Mouse (Mus musculus) embryonic facial prominence, embryonic 11.5 days (tissue): Measurements from ENCODE around the gene Leng9. TPM values are rescaled to one million over a fixed set of nuclear protein-coding genes. Genes with fewer than 3 reads are reported as not detected.
A peak's percentile ranks its signal among the peaks of the same experiment; 100 is the strongest.

Experiments
- ATAC-seq: fragments of 200-750 bp; cut with Nextera tagmentation; replicated peaks from 2 replicates; pipeline ENCODE4 v1.8.0; 2017; ENCODE audit warnings: low read depth; ENCODE audit not compliant: insufficient number of reproducible peaks, low FRiP score, low TSS enrichment
- DNase-seq: peaks from one replicate; pipeline ENCODE4 v3.0.0-alpha.2; 2015; ENCODE audit warnings: low spot score
- H3K27ac ChIP-seq: fragments of 300-500 bp; sonication (generic); replicated peaks from 2 replicates; pipeline ENCODE4 v1.5.1; 2014; ENCODE audit warnings: mild to moderate bottlenecking, low read depth, low read length, control low read depth
- H3K27me3 ChIP-seq: fragments of 300-500 bp; sonication (generic); 2 replicates; pipeline ENCODE4 v1.6.1; 2014; ENCODE audit warnings: mild to moderate bottlenecking, low read length, moderate library complexity, mixed read lengths; ENCODE audit not compliant: control insufficient read depth, insufficient read depth
- H3K36me3 ChIP-seq: fragments of 300-500 bp; sonication (generic); replicated peaks from 2 replicates; pipeline ENCODE4 v1.6.1; 2014; ENCODE audit warnings: low read depth, mild to moderate bottlenecking, low read length, moderate library complexity, mixed read lengths; ENCODE audit not compliant: control insufficient read depth, insufficient read depth
- H3K4me1 ChIP-seq: fragments of 300-500 bp; sonication (generic); 2 replicates; pipeline ENCODE4 v1.6.1; 2014; ENCODE audit warnings: low read length, mixed read lengths; ENCODE audit not compliant: control insufficient read depth, insufficient read depth
- H3K4me2 ChIP-seq: fragments of 300-500 bp; sonication (generic); 2 replicates; pipeline ENCODE4 v1.6.1; 2014; ENCODE audit warnings: low read depth, mild to moderate bottlenecking, control low read depth, low read length, moderate library complexity
- H3K4me3 ChIP-seq: fragments of 300-500 bp; sonication (generic); 2 replicates; pipeline ENCODE4 v1.5.1; 2014; ENCODE audit warnings: low read depth, low read length, control low read depth
- H3K9ac ChIP-seq: fragments of 300-500 bp; sonication (generic); replicated peaks from 2 replicates; pipeline ENCODE4 v1.6.1; 2014; ENCODE audit warnings: mild to moderate bottlenecking, control low read depth, low read length
- H3K9me3 ChIP-seq: fragments of 300-500 bp; sonication (generic); replicated peaks from 2 replicates; pipeline ENCODE4 v1.6.1; 2016; ENCODE audit warnings: mild to moderate bottlenecking, low read length, inconsistent platforms, mixed read lengths; ENCODE audit not compliant: control insufficient read depth
- WGBS: fragments of 180-500 bp; shearing (Covaris S2); extraction: QIAGEN DNeasy Blood & Tissue Kit; methylation state at CpG from one replicate; pipeline ENCODE4 v1.1.7; 2014; 5-methylcytosine and 5-hydroxymethylcytosine counted together
- polyA plus RNA-seq: library from polyadenylated mRNA; unstranded; fragments of >200 nt; fragmentation: Nextera tagmentation; extraction: Ambion mirVana; gene quantifications from 2 replicates; pipeline ENCODE4 v1.2.1, GENCODE M21; 2014

Leng9 gene
- polyA plus RNA-seq, 1 experiment from 2014 or later, result 1.9 TPM

DNA sequence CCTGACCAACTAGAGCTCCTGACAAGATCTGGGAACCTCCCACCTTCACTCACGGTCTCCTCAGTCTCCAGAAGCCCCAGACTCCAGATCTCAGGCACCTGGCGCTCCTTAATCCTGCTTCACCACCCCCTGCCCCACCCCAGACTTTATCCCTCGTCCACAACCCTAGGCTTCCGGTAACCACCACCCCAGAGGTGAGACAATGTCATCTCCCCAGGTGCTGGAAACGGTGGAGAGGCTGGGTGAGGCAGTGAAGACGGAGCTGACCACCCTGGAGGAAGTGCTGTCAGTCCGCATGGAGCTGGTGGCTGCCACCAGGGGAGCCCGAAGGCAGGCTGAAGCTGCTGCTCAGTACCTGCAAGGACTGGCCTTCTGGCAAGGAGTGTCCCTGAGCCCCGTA lies 24.9 kb downstream of the Leng9 start:
- DNase-seq, result no peak
- no peaks in the 10 kb centered on the region for H3K36me3 ChIP-seq
- no peak overlapping the region for H3K4me3 ChIP-seq
- H3K4me2 ChIP-seq, result no peak overlapping the region
- no peaks in the 10 kb centered on the region; the same call in 1 of the 2 replicates for H3K27me3 ChIP-seq
- no peak overlapping the region for H3K9ac ChIP-seq
- ATAC-seq, result no peak
- H3K9me3 ChIP-seq, result no peaks in the 10 kb centered on the region
- 0 out of 2 replicates have a peak, but pooled peaks cover 4% of the 10 kb centered on the region for H3K4me1 ChIP-seq
- WGBS, result 18% methylated on average over 9 of the region's 9 CpGs
- H3K27ac ChIP-seq, result no peak overlapping the region

DNA sequence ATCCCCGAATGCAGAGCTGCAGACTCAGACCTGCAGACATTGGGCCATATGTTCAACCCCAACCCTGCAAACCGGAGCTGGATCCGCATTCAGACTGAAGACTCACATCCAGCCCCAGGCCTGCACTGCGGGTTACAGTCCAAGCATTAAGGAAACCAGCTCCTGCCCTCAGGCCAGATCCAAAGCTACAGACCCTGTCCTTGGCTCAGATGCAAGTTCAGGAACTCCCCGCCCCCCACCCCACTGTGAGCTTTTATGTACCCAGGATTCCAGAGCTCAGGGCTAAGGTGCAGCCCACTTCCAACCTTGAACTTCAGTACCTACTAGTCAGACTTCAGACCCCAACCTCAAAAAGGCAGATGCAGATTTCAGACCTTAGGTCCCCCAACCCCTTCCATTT lies 25.3 kb downstream of the Leng9 start:
- peak overlapping the region; percentile 6; the same call in 1 of the 2 replicates for H3K9ac ChIP-seq
- no peaks in the 10 kb centered on the region; the same call in 1 of the 2 replicates for H3K27me3 ChIP-seq
- H3K27ac ChIP-seq, result no peak overlapping the region
- H3K4me2 ChIP-seq, result peak overlapping the region; percentile 21
- DNase-seq (no peak), ATAC-seq (no peak)
- H3K9me3 ChIP-seq, result no peaks in the 10 kb centered on the region
- H3K36me3 ChIP-seq, result no peaks in the 10 kb centered on the region
- 0 out of 2 replicates have a peak, but pooled peaks cover 4% of the 10 kb centered on the region for H3K4me1 ChIP-seq
- no peak overlapping the region for H3K4me3 ChIP-seq
- WGBS, result 11% methylated on average over 5 of the region's 5 CpGs

DNA sequence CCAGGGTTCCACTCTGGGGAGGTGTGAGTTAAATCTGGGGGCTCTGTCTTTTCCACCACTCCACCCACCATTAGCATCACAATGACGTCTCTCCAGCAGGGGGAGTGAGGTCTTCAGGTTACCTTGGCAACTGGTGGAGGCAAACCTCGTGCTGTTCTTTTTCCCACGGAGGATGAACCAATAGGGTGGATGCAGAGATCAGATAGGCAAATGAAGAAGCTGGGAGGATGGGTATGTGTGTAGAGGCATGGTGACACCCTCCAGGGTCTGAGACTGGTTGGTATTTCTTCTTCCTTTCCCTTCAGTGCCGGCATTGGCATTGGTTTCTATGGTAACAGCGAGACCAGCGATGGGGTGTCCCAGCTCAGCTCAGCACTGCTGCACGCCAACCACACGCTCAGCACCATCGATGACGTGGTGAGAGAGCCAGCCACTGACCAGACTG lies 25.8 kb downstream of the Leng9 start:
- peak overlapping the region; percentile 21 for H3K4me2 ChIP-seq
- WGBS, result 2% methylated on average over 10 of the region's 10 CpGs
- ATAC-seq (peak; percentile 79), DNase-seq (peak; percentile 76)
- no peak overlapping the region for H3K27ac ChIP-seq
- H3K9ac ChIP-seq, result no peak overlapping the region
- H3K4me1 ChIP-seq, result 0 out of 2 replicates have a peak, but pooled peaks cover 4% of the 10 kb centered on the region
- H3K4me3 ChIP-seq, result no peak overlapping the region
- peaks cover 3% of the 10 kb centered on the region for H3K27me3 ChIP-seq
- no peaks in the 10 kb centered on the region for H3K9me3 ChIP-seq
- H3K36me3 ChIP-seq, result no peaks in the 10 kb centered on the region

DNA sequence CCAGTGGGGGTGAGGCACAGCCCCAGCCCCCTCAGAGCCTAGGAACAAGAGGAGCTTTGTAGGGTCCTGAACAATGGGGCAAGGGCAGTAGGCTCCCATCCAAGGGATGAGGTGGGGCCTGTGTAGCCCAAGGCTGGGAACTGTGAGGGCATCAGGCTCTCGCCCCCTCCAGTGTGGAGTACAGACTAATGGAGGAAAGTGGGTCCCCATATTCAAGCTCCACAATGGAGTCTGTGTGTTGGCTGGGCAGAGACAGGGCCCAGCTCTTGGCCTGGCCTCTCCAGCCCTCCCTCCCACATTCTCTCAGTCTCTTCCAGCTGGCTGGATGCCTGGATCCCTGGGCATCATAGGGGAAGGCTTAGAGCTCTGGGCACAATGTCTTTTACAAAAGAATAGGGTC lies 26.4 kb downstream of the Leng9 start:
- H3K4me1 ChIP-seq, result 0 out of 2 replicates have a peak, but pooled peaks cover 4% of the 10 kb centered on the region

DNA sequence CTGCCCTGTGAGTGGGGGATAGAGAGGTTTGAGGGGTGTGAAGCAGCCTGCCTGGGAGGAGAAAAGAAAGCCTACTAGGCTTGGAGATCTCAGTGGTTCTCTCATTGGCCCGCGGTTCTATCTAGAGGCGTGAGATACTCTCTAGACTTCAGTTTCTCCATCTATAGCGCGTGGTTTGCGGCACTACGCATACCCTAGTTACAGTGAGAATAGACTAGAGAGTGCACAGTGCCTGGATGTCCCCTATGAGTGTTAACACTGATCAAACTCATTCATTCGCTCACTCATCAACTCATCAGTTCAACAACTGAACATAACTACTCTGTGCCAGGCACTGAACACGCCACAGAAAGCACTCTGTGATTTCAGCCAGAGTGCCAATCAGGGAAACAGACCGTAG lies 27.4 kb downstream of the Leng9 start:
- 90% methylated on average over 10 of the region's 10 CpGs for WGBS
- DNase-seq, result no peak
- H3K4me3 ChIP-seq, result no peak overlapping the region
- no peak overlapping the region for H3K9ac ChIP-seq
- peaks cover 5% of the 10 kb centered on the region for H3K27me3 ChIP-seq
- no peak overlapping the region for H3K4me2 ChIP-seq
- no peak overlapping the region for H3K27ac ChIP-seq
- H3K9me3 ChIP-seq, result no peaks in the 10 kb centered on the region
- 0 out of 2 replicates have a peak, but pooled peaks cover 4% of the 10 kb centered on the region for H3K4me1 ChIP-seq
- no peaks in the 10 kb centered on the region for H3K36me3 ChIP-seq
- no peak for ATAC-seq

More for the DNA sequence above, 26.4 kb downstream of the Leng9 start:
- Histone ChIP-seq H3K36me3 (no peaks in the 10 kb centered on the region), H3K4me3 (no peak overlapping the region), H3K9ac (no peak overlapping the region), H3K4me2 (no peak overlapping the region), H3K9me3 (no peaks in the 10 kb centered on the region), H3K27ac (0 out of 2 replicates have a peak overlapping the region, but pooled peaks have one; percentile 1), H3K27me3 (peaks cover 5% of the 10 kb centered on the region)
- WGBS, result 29% methylated on average over 1 of the region's 1 CpGs
- peak; percentile 73 for ATAC-seq
- DNase-seq, result peak; percentile 9

DNA sequence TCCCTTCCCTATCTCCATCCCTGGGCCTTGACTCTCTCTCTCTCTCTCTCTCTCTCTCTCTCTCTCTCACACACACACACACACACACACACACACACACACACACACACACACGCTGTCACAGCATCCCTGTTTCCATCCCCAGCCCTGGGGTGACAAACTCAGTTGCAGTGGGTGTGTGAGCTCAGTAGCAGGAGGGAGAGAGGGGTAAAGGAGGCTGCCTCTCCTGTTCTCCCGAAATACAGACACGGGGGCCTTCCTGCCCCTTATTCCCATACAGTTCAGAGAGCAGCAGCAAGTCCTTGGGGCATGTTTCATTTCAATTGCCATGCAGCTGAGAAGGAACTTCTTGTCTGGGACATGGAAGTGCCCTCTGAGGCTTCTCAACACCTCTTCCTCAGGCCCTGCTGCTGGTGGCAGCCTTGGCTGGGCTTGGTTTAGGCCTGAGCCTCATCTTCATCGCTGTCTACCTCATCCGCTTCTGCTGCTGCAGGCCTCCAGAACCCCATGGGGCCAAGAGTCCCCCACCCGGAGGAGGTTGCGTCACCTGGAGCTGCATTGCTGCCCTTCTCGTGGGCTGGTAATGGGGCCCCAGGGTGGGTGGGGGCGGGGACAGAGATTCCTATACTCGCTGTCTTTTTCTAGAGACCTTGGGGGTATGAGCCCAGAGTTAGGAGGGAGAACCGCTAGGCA lies 28.0 kb downstream of the Leng9 start:
- H3K9ac ChIP-seq, result no peak overlapping the region
- no peak overlapping the region for H3K4me3 ChIP-seq
- no peaks in the 10 kb centered on the region for H3K9me3 ChIP-seq
- DNase-seq, result no peak
- 41% methylated on average over 11 of the region's 11 CpGs for WGBS
- H3K27me3 ChIP-seq, result peaks cover 5% of the 10 kb centered on the region
- 0 out of 2 replicates have a peak, but pooled peaks cover 4% of the 10 kb centered on the region for H3K4me1 ChIP-seq
- H3K27ac ChIP-seq, result no peak overlapping the region
- no peaks in the 10 kb centered on the region for H3K36me3 ChIP-seq
- ATAC-seq, result no peak
- H3K4me2 ChIP-seq, result no peak overlapping the region

DNA sequence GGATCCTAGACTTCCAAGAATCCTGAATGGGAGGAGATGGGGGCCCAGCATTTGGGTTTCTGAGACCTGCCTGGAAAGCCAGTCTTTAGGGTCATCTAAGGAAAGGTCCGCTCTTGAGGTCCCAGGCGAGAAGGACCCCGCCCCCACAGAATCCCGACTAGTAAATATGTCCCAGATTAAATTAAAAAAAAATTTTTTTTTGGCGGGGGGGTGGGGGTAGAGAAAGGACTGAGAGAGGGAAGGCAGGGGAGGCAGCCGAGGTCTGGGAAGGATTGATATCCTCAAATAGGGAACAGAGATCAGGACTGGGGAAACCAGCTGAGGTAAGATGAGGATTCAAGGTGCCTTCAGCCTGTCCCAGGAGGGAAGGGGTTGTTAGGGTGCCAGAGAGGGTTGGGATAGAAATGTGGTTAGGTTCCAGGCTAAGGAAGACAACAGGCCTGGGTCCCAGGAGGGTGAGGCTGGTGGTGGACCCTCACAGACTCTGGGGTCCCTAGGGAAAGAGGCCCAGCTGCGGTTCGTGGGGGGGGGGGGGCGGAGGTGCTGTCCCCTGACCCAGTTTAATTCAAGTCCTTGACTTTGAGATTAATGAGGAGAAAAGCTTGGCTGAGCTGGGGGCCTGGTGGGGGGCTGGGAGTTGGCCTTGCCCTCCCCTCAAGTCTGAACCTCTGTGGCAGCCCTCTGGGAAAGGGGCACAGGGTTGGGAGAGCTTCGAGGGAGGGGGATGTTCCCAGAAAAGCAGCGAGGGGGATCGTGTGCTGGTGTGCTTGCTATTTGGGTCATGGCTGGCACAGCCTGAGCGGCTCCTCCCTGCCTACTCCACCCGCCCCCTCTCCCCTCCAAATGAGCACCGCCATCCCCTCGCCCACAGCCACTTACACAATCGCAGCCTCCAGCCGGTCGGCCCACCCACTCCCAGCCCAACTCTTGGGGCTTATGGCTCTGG lies 29.9 kb downstream of the Leng9 start:
- ATAC-seq (no peak), DNase-seq (no peak)
- Histone ChIP-seq H3K9ac (peak overlapping the region; percentile 68), H3K4me3 (peak overlapping the region; percentile 47), H3K36me3 (no peaks in the 10 kb centered on the region), H3K9me3 (no peaks in the 10 kb centered on the region), H3K27me3 (peaks cover 5% of the 10 kb centered on the region), H3K27ac (no peak overlapping the region), H3K4me1 (0 out of 2 replicates have a peak, but pooled peaks cover 4% of the 10 kb centered on the region), H3K4me2 (no peak overlapping the region; the same call in 1 of the 2 replicates)
- WGBS, result 24% methylated on average over 15 of the region's 19 CpGs
